Mouse (Mus musculus): ENCODE results near the gene Nab1.

The Nab1 gene

GRCm38 (mm10) chr1:52470811-52471489 is 29.5 kb downstream of the Nab1 start:
- DNase-seq (ENCODE audit: low spot score in 2 of 2) = no peak

- DNase-seq (ENCODE audit: low spot score in 2 of 2) = no peak
These were observed 30.2 kb downstream of the Nab1 start for GRCm38 (mm10) chr1:52470326-52470725.

- no peak for DNase-seq (ENCODE audit: low spot score in 2 of 2)
These were observed 33.9 kb downstream of the Nab1 start for GRCm38 (mm10) chr1:52466518-52467120.

GRCm38 (mm10) chr1:52465830-52466229 is 34.6 kb downstream of the Nab1 start:
- DNase-seq (ENCODE audit: low spot score in 2 of 2) = no peak

- DNase-seq (ENCODE audit: low spot score in 2 of 2) = no peak
These were observed 35.2 kb downstream of the Nab1 start for GRCm38 (mm10) chr1:52465264-52465663.

GRCm38 (mm10) chr1:52463305-52463704 is 37.2 kb downstream of the Nab1 start:
- no peak for DNase-seq (ENCODE audit: low spot score in 2 of 2)

GRCm38 (mm10) chr1:52456571-52456970 is 43.9 kb downstream of the Nab1 start:
- DNase-seq (ENCODE audit: low spot score in 2 of 2) = no peak

- no peak for DNase-seq (ENCODE audit: low spot score in 2 of 2)
These were observed 45.9 kb downstream of the Nab1 start for GRCm38 (mm10) chr1:52454509-52455001.

GRCm38 (mm10) chr1:52451360-52451759 is 49.1 kb downstream of the Nab1 start:
- DNase-seq (ENCODE audit: low spot score in 2 of 2) = no peak

- DNase-seq (ENCODE audit: low spot score in 2 of 2) = no peak
These were observed 64.6 kb downstream of the Nab1 start for GRCm38 (mm10) chr1:52435856-52436255.

- DNase-seq (ENCODE audit: low spot score in 2 of 2) = no peak
These were observed 66.4 kb downstream of the Nab1 start for GRCm38 (mm10) chr1:52434085-52434484.

- DNase-seq (ENCODE audit: low spot score in 2 of 2) = no peak
These were observed 68.7 kb downstream of the Nab1 start for GRCm38 (mm10) chr1:52431806-52432205.

GRCm38 (mm10) chr1:52430606-52431005 is 69.9 kb downstream of the Nab1 start:
- DNase-seq (ENCODE audit: low spot score in 2 of 2) = no peak

- DNase-seq (ENCODE audit: low spot score in 2 of 2) = no peak
These were observed 70.4 kb downstream of the Nab1 start for GRCm38 (mm10) chr1:52430116-52430515.

GRCm38 (mm10) chr1:52427841-52428464 is 72.5 kb downstream of the Nab1 start:
- no peak for DNase-seq (ENCODE audit: low spot score in 2 of 2)

GRCm38 (mm10) chr1:52423846-52424245 is 76.6 kb downstream of the Nab1 start:
- DNase-seq (ENCODE audit: low spot score in 2 of 2) = no peak

GRCm38 (mm10) chr1:52423057-52423456 is 77.4 kb downstream of the Nab1 start:
- DNase-seq (ENCODE audit: low spot score in 2 of 2) = no peak

- DNase-seq (ENCODE audit: low spot score in 2 of 2) = no peak
These were observed 78.3 kb downstream of the Nab1 start for GRCm38 (mm10) chr1:52422137-52422536.

GRCm38 (mm10) chr1:52421623-52422022 is 78.9 kb downstream of the Nab1 start:
- no peak for DNase-seq (ENCODE audit: low spot score in 2 of 2)

- no peak for DNase-seq (ENCODE audit: low spot score in 2 of 2)
These were observed 81.2 kb downstream of the Nab1 start for GRCm38 (mm10) chr1:52419088-52419819.
